Mouse (Mus musculus) C2C12 (cell line): ENCODE data around the gene Otop2.

Experiments
- CTCF ChIP-seq: IDR thresholded peaks from one replicate; pipeline ENCODE4 v1.5.1; 2011; ENCODE audit not compliant: control insufficient read depth, insufficient read depth, insufficient read length
- FOSL1 ChIP-seq: IDR thresholded peaks from one replicate; pipeline ENCODE4 v1.8.0; 2011; ENCODE audit warnings: mild to moderate bottlenecking, low read length; ENCODE audit not compliant: poor library complexity, insufficient read depth, severe bottlenecking
- MAX ChIP-seq: IDR thresholded peaks from one replicate; pipeline ENCODE4 v1.6.1; 2011; ENCODE audit warnings: mild to moderate bottlenecking, control low read depth
- USF1 ChIP-seq: IDR thresholded peaks from one replicate; pipeline ENCODE4 v1.6.1; 2011; ENCODE audit warnings: low read depth, mild to moderate bottlenecking, control low read depth, moderate library complexity

GRCm38 (mm10) chr11:115283891-115284620 is 22.9 kb upstream of the Otop2 start:
- TF ChIP-seq CTCF (no peak), USF1 (no peak), MAX (no peak), FOSL1 (no peak)
